Mouse (Mus musculus) small intestine, adult 2 months (tissue): Measurements from ENCODE around the gene Sorcs2. TPM values are rescaled to one million over a fixed set of nuclear protein-coding genes. Genes with fewer than 3 reads are reported as not detected.
A peak's percentile ranks its signal among the peaks of the same experiment; 100 is the strongest.

Source experiments
- H3K27ac ChIP-seq: fragments of 200-500 bp; 2 replicates; pipeline ENCODE4 v1.5.1; 2012; ENCODE audit warnings: low read depth, low read length, control low read depth, inconsistent platforms; ENCODE audit not compliant: insufficient read depth
- H3K27me3 ChIP-seq: fragments of 200-500 bp; 2 replicates; pipeline ENCODE4 v1.6.1; 2012; ENCODE audit warnings: mild to moderate bottlenecking, moderate library complexity, low read length, inconsistent platforms; ENCODE audit not compliant: control insufficient read depth, insufficient read depth
- H3K36me3 ChIP-seq: fragments of 200-500 bp; 2 replicates; pipeline ENCODE4 v1.6.1; 2012; ENCODE audit warnings: mild to moderate bottlenecking, low read length, control low read depth, inconsistent platforms; ENCODE audit not compliant: control insufficient read depth, insufficient read depth
- H3K4me1 ChIP-seq: fragments of 200-500 bp; 2 replicates; pipeline ENCODE4 v1.6.1; 2012; ENCODE audit warnings: low read length, inconsistent platforms, mixed read lengths; ENCODE audit not compliant: control insufficient read depth, insufficient read depth, insufficient read length
- H3K4me3 ChIP-seq: fragments of 200-500 bp; 2 replicates; pipeline ENCODE4 v1.5.1; 2012; ENCODE audit warnings: low read depth, mild to moderate bottlenecking, control low read depth, inconsistent platforms, low read length, moderate library complexity
- CTCF ChIP-seq: fragments of 200-500 bp; IDR thresholded peaks from 2 replicates; pipeline ENCODE4 v1.5.1; 2012; ENCODE audit warnings: low read depth, mild to moderate bottlenecking, control low read depth, inconsistent platforms, low read length, moderate library complexity, mixed read lengths; ENCODE audit not compliant: insufficient replicate concordance, insufficient read length; ENCODE audit errors: extremely low read depth
- POLR2A ChIP-seq: fragments of 200-500 bp; IDR thresholded peaks from 2 replicates; pipeline ENCODE4 v1.6.1; 2012; ENCODE audit warnings: low read depth, mild to moderate bottlenecking, control low read depth, inconsistent platforms, low read length, moderate library complexity
- WGBS: fragments of 180-500 bp; shearing (Covaris S2); methylation state at CpG from one replicate; pipeline ENCODE4 v1.1.7; 2018; 5-methylcytosine and 5-hydroxymethylcytosine counted together
- polyA plus RNA-seq: library from polyadenylated mRNA; depleted of rRNA; stranded (reverse); fragments of >200 nt; gene quantifications from 2 replicates; pipeline ENCODE4 v1.2.3, GENCODE M21; 2012

Sorcs2 gene
- polyA plus RNA-seq, 1 experiment = 5.9 TPM

DNA sequence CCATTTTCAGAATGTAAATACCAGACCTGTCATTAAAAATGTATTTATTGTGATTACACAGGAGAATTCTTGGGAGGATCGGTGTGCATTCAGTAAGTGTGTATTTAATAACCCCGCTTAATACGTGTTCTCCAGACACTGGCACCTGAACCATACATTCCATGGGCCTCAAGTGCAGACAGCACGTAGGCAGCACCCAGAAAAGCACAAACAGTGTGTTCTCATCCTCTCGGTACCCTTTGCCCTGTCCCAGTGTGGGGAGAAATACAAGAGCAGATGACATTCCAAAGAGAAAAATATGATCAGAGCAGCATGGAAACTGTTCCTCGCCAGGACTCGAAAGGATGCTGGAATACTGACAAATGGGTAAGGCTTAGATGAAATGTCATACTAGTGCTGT is 172.1 kb downstream of the Sorcs2 start:
- 82% methylated on average over 7 of the region's 7 CpGs for WGBS

DNA sequence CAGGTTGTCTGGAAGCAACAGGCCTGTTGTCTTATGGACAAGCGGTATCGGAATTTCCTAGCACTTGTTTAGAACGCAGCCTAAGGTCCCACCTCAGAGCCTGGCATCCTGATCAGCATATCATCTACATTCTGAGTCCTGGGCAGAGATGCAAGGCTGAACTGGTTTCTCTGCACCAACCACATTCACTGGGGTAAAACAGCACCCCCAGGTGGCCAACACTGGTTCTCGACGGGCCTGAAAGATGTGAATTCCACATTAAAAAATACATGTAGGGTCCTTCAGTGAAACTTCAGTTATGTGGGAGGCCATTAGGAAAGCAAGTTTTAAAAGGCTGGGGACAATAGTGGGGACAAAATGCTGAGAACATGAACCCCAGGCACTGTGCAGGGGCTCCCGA is 174.2 kb downstream of the Sorcs2 start:
- 76% methylated on average over 6 of the region's 6 CpGs for WGBS
- Histone ChIP-seq H3K27me3 (no peaks in the 10 kb centered on the region), H3K27ac (no peak overlapping the region), H3K36me3 (no peaks in the 10 kb centered on the region), H3K4me1 (no peaks in the 10 kb centered on the region), H3K4me3 (no peak overlapping the region)
- peak; percentile 50; the same call in 1 of the 2 replicates for TF ChIP-seq CTCF
- no peak for TF ChIP-seq POLR2A

More for the DNA sequence above, 172.1 kb downstream of the Sorcs2 start:
- Histone ChIP-seq H3K27ac (peak overlapping the region; percentile 34; the same call in 1 of the 2 replicates), H3K4me1 (no peaks in the 10 kb centered on the region), H3K36me3 (no peaks in the 10 kb centered on the region), H3K27me3 (no peaks in the 10 kb centered on the region), H3K4me3 (no peak overlapping the region)
- TF ChIP-seq POLR2A = no peak
- TF ChIP-seq CTCF = no peak

GRCm38 (mm10) chr5:36220626-36221025 is 177.3 kb downstream of the Sorcs2 start:
- WGBS = 76% methylated on average over 6 of the region's 6 CpGs
- H3K36me3 ChIP-seq = no peaks in the 10 kb centered on the region
- no peak overlapping the region for H3K4me3 ChIP-seq
- no peak overlapping the region for H3K27ac ChIP-seq
- no peak for TF ChIP-seq CTCF
- TF ChIP-seq POLR2A = no peak
- H3K4me1 ChIP-seq = no peaks in the 10 kb centered on the region
- H3K27me3 ChIP-seq = no peaks in the 10 kb centered on the region

GRCm38 (mm10) chr5:36220105-36220504 is 177.8 kb downstream of the Sorcs2 start:
- H3K4me3 ChIP-seq = no peak overlapping the region
- H3K36me3 ChIP-seq = no peaks in the 10 kb centered on the region
- TF ChIP-seq CTCF (no peak), POLR2A (no peak)
- 86% methylated on average over 4 of the region's 4 CpGs for WGBS
- no peaks in the 10 kb centered on the region for H3K27me3 ChIP-seq
- H3K4me1 ChIP-seq = no peaks in the 10 kb centered on the region
- no peak overlapping the region for H3K27ac ChIP-seq

DNA sequence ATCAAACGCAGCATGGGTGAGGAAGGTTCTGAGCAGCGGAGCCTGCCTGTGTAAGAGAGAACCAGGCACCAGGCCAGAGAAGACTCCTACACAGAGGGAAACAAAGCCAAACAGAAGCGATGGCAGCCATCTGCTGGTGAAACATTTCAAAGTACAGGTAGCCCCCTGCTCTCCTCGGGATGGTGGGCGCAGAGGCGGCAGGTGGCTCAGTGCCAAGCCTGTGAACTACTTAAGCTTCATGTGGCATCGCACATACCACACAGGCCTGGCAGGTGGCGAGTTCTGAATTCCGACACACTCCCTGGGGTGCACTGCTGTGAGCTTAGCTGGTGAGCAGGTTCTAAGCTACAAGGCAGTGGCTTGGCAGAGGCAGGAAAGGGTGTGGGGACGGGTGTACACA is 184.6 kb downstream of the Sorcs2 start:
- Histone ChIP-seq H3K4me1 (no peaks in the 10 kb centered on the region), H3K36me3 (no peaks in the 10 kb centered on the region), H3K27me3 (no peaks in the 10 kb centered on the region), H3K27ac (no peak overlapping the region), H3K4me3 (no peak overlapping the region)
- 78% methylated on average over 10 of the region's 10 CpGs for WGBS
- TF ChIP-seq CTCF (no peak), POLR2A (no peak)

- H3K27ac ChIP-seq = no peak overlapping the region
- no peaks in the 10 kb centered on the region for H3K27me3 ChIP-seq
- WGBS = 59% methylated on average over 3 of the region's 3 CpGs
- TF ChIP-seq CTCF (no peak), POLR2A (no peak)
- no peak overlapping the region for H3K4me3 ChIP-seq
- H3K4me1 ChIP-seq = no peaks in the 10 kb centered on the region
- no peaks in the 10 kb centered on the region for H3K36me3 ChIP-seq
Observed at GRCm38 (mm10) chr5:36208803-36209202, 189.1 kb downstream of the Sorcs2 start.

DNA sequence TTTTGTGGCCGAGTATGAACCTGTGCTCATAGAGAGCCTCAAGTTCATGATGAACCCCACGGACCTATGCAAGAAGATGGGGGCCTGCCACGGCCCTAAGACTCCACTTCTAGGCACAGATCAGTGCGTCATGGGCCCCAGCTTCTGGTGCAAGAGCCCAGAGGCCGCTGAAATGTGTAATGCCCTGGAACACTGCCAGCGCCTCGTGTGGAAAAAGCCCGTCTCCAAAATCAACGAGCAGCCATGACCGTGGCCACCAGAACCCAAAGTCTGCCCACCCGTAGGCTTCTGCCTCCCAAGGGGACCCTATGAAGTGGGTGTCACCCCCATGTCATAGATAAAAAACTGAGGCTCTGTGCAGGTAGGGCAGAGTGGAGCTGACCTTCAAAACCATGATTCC is 192.5 kb downstream of the Sorcs2 start:
- 66% methylated on average over 11 of the region's 11 CpGs for WGBS
- H3K27ac ChIP-seq = no peak overlapping the region

More for the DNA sequence above, 192.5 kb downstream of the Sorcs2 start:
- TF ChIP-seq CTCF = no peak
- no peak for TF ChIP-seq POLR2A
- Histone ChIP-seq H3K4me3 (no peak overlapping the region), H3K4me1 (no peaks in the 10 kb centered on the region), H3K36me3 (no peaks in the 10 kb centered on the region), H3K27me3 (no peaks in the 10 kb centered on the region)
